Mouse (Mus musculus): ENCODE measurements around the gene Kif12.

- no peak for TF ChIP-seq CTCF (IDR thresholded peaks at IDR 0.05; ENCODE audit: low read depth)
- TF ChIP-seq EP300 (IDR thresholded peaks at IDR 0.05; ENCODE audit: low read depth) = no peak
Observed at GRCm38 (mm10) chr4:63129891-63130624, 41.9 kb downstream of the Kif12 start.
